ENCODE assay signal across 9 mouse cellular contexts in genomic region chr12:3537616-3538015, GRCm38 (mm10). TPM values are rescaled to one million over a fixed set of nuclear protein-coding genes. Genes with fewer than 3 reads are reported as not detected.
DNase-seq lines count a peak whose midpoint lies in the region; ATAC-seq and TF ChIP-seq lines count a peak whose summit lies in the region.
"Had no signal": no experiment of that assay in that cellular context is flagged by ENCODE, and none has a peak within 500 bp of the region (broad histone marks: within the 10 kb centered on the region; RNA-seq: fewer than 3 reads in every experiment).

No protein-coding gene starts in this region.

- H3K36me3 ChIP-seq in kidney, adult 2 months (ENCODE audit: control insufficient read depth, insufficient read depth, low read length): no peaks in the 10 kb centered on the region
- H3K36me3 ChIP-seq in stomach, embryonic 15.5 days: no peaks in the 10 kb centered on the region
- H3K36me3 ChIP-seq: limb, embryonic 12.5 days had no signal

- no peak for TF ChIP-seq CTCF in gastrocnemius, adult 2 months (IDR thresholded peaks at IDR 0.05)
- TF ChIP-seq CTCF in kidney, adult 2 months (conservative IDR thresholded peaks at IDR 0.05; ENCODE audit: insufficient read depth, insufficient read length, low read depth, low read length): no peak

- ATAC-seq in stomach, embryonic 15.5 days (ENCODE audit: insufficient read depth, low FRiP score, low read depth): peak; percentile 27; the same call in 1 of the 2 replicates

- intact Hi-C loops in gastrocnemius, adult 2 months (cut with DNase I): no loop called here
- intact Hi-C loops in gastrocnemius, postnatal 36 days (cut with DNase I): loop anchor here (5.0 kb wide), 1 partner anchor 255 kb away; no protein-coding TSS in a partner anchor

- H3K4me2 ChIP-seq in stomach, embryonic 15.5 days: no peak overlapping the region
- H3K4me2 ChIP-seq: limb, embryonic 12.5 days had no signal

- H3K4me3 ChIP-seq in gastrocnemius, adult 2 months: no peak overlapping the region
- no peak overlapping the region for H3K4me3 ChIP-seq in kidney, adult 2 months (ENCODE audit: insufficient read depth, low read depth, low read length)
- H3K4me3 ChIP-seq in stomach, embryonic 15.5 days (replicated peaks): no peak overlapping the region
- H3K4me3 ChIP-seq: limb, embryonic 12.5 days had no signal

- H3K9me3 ChIP-seq in stomach, embryonic 15.5 days: no peaks in the 10 kb centered on the region

- no peak overlapping the region for H3K27ac ChIP-seq in gastrocnemius, adult 2 months
- no peak overlapping the region for H3K27ac ChIP-seq in kidney, adult 2 months (ENCODE audit: insufficient read depth, low read depth, low read length)
- no peak overlapping the region for H3K27ac ChIP-seq in stomach, embryonic 15.5 days
- H3K27ac ChIP-seq: limb, embryonic 12.5 days had no signal

- TF ChIP-seq POLR2A in kidney, adult 2 months (IDR thresholded peaks at IDR 0.05; ENCODE audit: low read depth, low read length): no peak

- H3K27me3 ChIP-seq in kidney, adult 2 months (replicated peaks; ENCODE audit: control insufficient read depth, insufficient read depth, low read length): no peaks in the 10 kb centered on the region
- no peaks in the 10 kb centered on the region for H3K27me3 ChIP-seq in stomach, embryonic 15.5 days (replicated peaks)
- H3K27me3 ChIP-seq: limb, embryonic 12.5 days had no signal

- peak; percentile 28 for DNase-seq in gastrocnemius, adult 2 months
- no peak for DNase-seq in gastrocnemius, postnatal 36 days
- DNase-seq in lung, postnatal 4 days: peak; percentile 25 to 39
- no peak for DNase-seq in lung, postnatal 25 days (ENCODE audit: low spot score)
- DNase-seq in kidney, adult 2 months: peak; percentile 56
- no peak for DNase-seq in c-Kit-positive CD71-positive TER-119-positive erythroid progenitor cells, embryonic 14.5 days (ENCODE audit: low spot score)
- DNase-seq in spleen, adult 12 weeks (ENCODE audit: low spot score): no peak

- no peak overlapping the region for H3K9ac ChIP-seq in stomach, embryonic 15.5 days
- H3K9ac ChIP-seq: limb, embryonic 12.5 days had no signal

- 24% methylated on average over 3 of the region's 3 CpGs for WGBS in kidney, adult 2 months
- 67% methylated on average over 3 of the region's 3 CpGs for WGBS in stomach, embryonic 15.5 days

- 0 out of 2 replicates have a peak, but pooled peaks cover 3% of the 10 kb centered on the region for H3K4me1 ChIP-seq in kidney, adult 2 months (ENCODE audit: control insufficient read depth, insufficient read depth, low read length)
- H3K4me1 ChIP-seq in stomach, embryonic 15.5 days: no peaks in the 10 kb centered on the region
- H3K4me1 ChIP-seq: limb, embryonic 12.5 days had no signal

RNA-seq across cellular contexts. Expression of gene Dtnb, which starts 34.6 kb away (rescaled TPM):
- 10 to 100 TPM in 1 of 2 experiments, 1 to 10 TPM in 1; 2.1 to 11.7 TPM for total RNA-seq in gastrocnemius, adult 2 months (2021)
- total RNA-seq in gastrocnemius, postnatal 36 days (2021): 1 to 10 TPM; 1.6 to 4.3 TPM
- 60.5 and 68.0 TPM in 2 replicates for polyA plus RNA-seq in kidney, adult 2 months (2012; rRNA removed)
- polyA plus RNA-seq in stomach, embryonic 15.5 days (2015; fragmentation: Nextera tagmentation; extraction: Ambion mirVana): 38.3 and 42.1 TPM in 2 replicates

Comparison
In these comparisons a context has a peak if more than half of its experiments do, and no peak if none do; other contexts are left out.
1. DNase-seq: peak in gastrocnemius, adult 2 months (single experiment), lung, postnatal 4 days (2 of 2) and kidney, adult 2 months (single experiment); none in gastrocnemius, postnatal 36 days (0 of 2), lung, postnatal 25 days (single experiment), c-Kit-positive CD71-positive TER-119-positive erythroid progenitor cells, embryonic 14.5 days (single experiment) and spleen, adult 12 weeks (single experiment).